Mouse (Mus musculus) E14TG2a.4 (cell line): ENCODE data around the gene Ggact.

Experiments used
- CTCF ChIP-seq: conservative IDR thresholded peaks from 2 replicates; pipeline ENCODE4 v1.5.1; 2014; ENCODE audit warnings: low read length
- NANOG ChIP-seq: IDR thresholded peaks from 2 replicates; pipeline ENCODE4 v1.6.1; 2014; ENCODE audit warnings: borderline replicate concordance, low read length, mixed read lengths

DNA sequence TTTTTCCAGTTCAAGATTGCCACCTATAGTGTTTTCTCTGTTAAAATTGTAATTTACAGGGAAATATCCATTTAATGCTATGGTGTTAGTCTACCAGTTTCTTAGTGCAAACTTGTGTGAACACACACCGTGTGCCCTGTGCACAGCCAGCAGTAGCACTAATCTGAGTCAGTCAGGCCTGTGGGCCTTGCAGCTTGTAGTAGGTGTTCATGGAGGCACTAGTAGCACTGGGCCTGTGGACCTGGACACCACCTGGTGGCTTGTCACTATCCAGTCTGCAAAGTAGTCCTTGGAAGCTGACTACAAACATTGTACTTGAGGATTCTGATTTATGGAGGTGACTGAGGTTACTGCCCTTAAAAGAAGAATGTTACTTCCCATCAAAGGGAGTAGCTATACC, 78.8 kb downstream of the Ggact start:
- TF ChIP-seq CTCF (no peak), NANOG (no peak)
